Mouse (Mus musculus) cerebellum, adult (tissue): ENCODE measurements around the gene Apbb1.
A peak's percentile ranks its signal among the peaks of the same experiment; 100 is the strongest.

ENCODE experiments used
- ATAC-seq: cut with Nextera tagmentation; 2 replicates; pipeline ENCODE4 v1.9.2; 2017; ENCODE audit warnings: mild to moderate bottlenecking, moderate library complexity, mixed read lengths; ENCODE audit not compliant: insufficient number of reproducible peaks, low FRiP score, low TSS enrichment

Apbb1 gene

GRCm38 (mm10) chr7:105572949-105573348 is 8.5 kb downstream of the Apbb1 start:
- ATAC-seq: no peak

- no peak for ATAC-seq
Observed at GRCm38 (mm10) chr7:105570756-105571155, 10.7 kb downstream of the Apbb1 start.

- ATAC-seq: peak; percentile 53
Observed at GRCm38 (mm10) chr7:105569512-105570496, 11.6 kb downstream of the Apbb1 start.

GRCm38 (mm10) chr7:105568988-105569471 is 12.4 kb downstream of the Apbb1 start:
- ATAC-seq: peak; percentile 85

- ATAC-seq: no peak; the same call in 1 of the 2 replicates
Observed at GRCm38 (mm10) chr7:105568583-105568982, 12.9 kb downstream of the Apbb1 start.

GRCm38 (mm10) chr7:105565071-105565836 is 16.2 kb downstream of the Apbb1 start:
- no peak for ATAC-seq

GRCm38 (mm10) chr7:105563367-105563766 is 18.1 kb downstream of the Apbb1 start:
- ATAC-seq: no peak

GRCm38 (mm10) chr7:105562317-105562716 is 19.1 kb downstream of the Apbb1 start:
- no peak for ATAC-seq

- ATAC-seq: no peak
Observed at GRCm38 (mm10) chr7:105559016-105559415, 22.4 kb downstream of the Apbb1 start.

GRCm38 (mm10) chr7:105557671-105558070 is 23.8 kb downstream of the Apbb1 start:
- ATAC-seq: no peak

- ATAC-seq: no peak
Observed at GRCm38 (mm10) chr7:105556406-105556805, 25.0 kb downstream of the Apbb1 start.

GRCm38 (mm10) chr7:105555571-105555970 is 25.9 kb downstream of the Apbb1 start:
- ATAC-seq: no peak

GRCm38 (mm10) chr7:105554212-105554942 is 27.1 kb downstream of the Apbb1 start, which contains the start of gene Smpd1:
TSS of gene Smpd1 (plus strand) at chr7:105554360.
- ATAC-seq: peak; percentile 93

GRCm38 (mm10) chr7:105553456-105554211 is 27.8 kb downstream of the Apbb1 start:
- ATAC-seq: no peak

- ATAC-seq: peak; percentile 18; the same call in 1 of the 2 replicates
Observed at GRCm38 (mm10) chr7:105549035-105549434, 32.4 kb downstream of the Apbb1 start.

GRCm38 (mm10) chr7:105547970-105548369 is 33.5 kb downstream of the Apbb1 start:
- no peak for ATAC-seq

- no peak for ATAC-seq
Observed at GRCm38 (mm10) chr7:105545986-105546385, 35.5 kb downstream of the Apbb1 start.

- no peak for ATAC-seq
Observed at GRCm38 (mm10) chr7:105534162-105534561, 47.3 kb downstream of the Apbb1 start.

GRCm38 (mm10) chr7:105528094-105528493 is 53.4 kb downstream of the Apbb1 start:
- ATAC-seq: no peak
